Mouse (Mus musculus) megakaryocyte, embryonic 14.5 days (primary cell): ENCODE data around the gene Rgs7.

Experiments used
- FLI1 ChIP-seq: IDR thresholded peaks from 2 replicates; pipeline ENCODE4 v1.6.1; 2012; ENCODE audit warnings: low read length, inconsistent platforms, mixed read lengths
- GATA1 ChIP-seq: IDR thresholded peaks from 3 replicates; pipeline ENCODE4 v1.6.1; 2012; ENCODE audit warnings: mixed read lengths, low read length, inconsistent platforms, borderline replicate concordance

- TF ChIP-seq GATA1: no peak
- no peak for TF ChIP-seq FLI1
These were observed 466.5 kb downstream of the Rgs7 start for GRCm38 (mm10) chr1:175025781-175026309.
